Comparison of ENCODE assay signal across 10 mouse cellular contexts in the genomic region with DNA sequence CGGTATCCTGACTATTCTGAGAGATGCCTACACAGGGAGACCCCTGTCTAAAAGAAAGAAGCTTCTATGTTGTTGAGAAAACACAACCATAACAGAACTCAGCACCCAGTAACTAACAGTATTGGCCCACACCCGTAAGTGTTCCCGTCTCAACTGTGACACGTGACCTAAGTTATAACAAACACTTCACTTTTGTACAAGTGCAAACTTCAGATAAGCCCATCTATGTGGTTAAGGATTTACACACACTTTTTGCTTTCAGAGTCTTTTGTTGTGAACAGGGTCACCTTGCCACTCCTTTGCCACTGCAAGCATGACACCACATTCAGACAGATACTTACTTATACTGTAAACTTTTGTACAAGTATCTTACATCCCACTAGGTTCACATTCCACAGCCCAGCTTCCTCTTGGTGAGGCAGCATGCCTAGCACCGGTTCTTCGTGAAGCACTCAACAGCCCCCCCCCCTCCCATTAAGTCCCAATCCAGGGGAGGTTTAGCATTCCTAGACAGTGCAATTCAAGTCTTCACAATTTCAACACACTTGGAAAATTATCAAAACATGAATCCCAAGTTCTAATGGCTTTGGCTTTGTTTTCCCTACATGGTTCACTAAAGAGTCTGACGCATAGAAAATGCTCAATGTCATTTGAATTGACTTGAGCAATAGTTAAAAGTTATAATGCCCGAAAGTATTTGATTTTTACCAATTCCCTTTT. TPM values are rescaled to one million over a fixed set of nuclear protein-coding genes. Genes with fewer than 3 reads are reported as not detected.
DNase-seq lines count a peak whose midpoint lies in the region; ATAC-seq and TF ChIP-seq lines count a peak whose summit lies in the region.
"Had no signal": no experiment of that assay in that cellular context is flagged by ENCODE, and none has a peak within 500 bp of the region (broad histone marks: within the 10 kb centered on the region; RNA-seq: fewer than 3 reads in every experiment).

No protein-coding gene starts in this region.

- no peak overlapping the region for H3K4me3 ChIP-seq in heart, adult 2 months
- no peak overlapping the region for H3K4me3 ChIP-seq in C2C12 (ENCODE audit: insufficient read depth, poor library complexity, severe bottlenecking)
- peak overlapping the region; percentile 23 for H3K4me3 ChIP-seq in heart, embryonic 15.5 days
- no peak overlapping the region for H3K4me3 ChIP-seq in forebrain, embryonic 15.5 days
- H3K4me3 ChIP-seq: hindbrain, embryonic 15.5 days; neural tube, embryonic 12.5 days had no signal

- 34% methylated on average over 8 of the region's 8 CpGs for WGBS in heart, adult 2 months
- 36% methylated on average over 8 of the region's 8 CpGs for WGBS in heart, embryonic 15.5 days
- 88% methylated on average over 8 of the region's 8 CpGs for WGBS in forebrain, embryonic 15.5 days

- TF ChIP-seq POLR2A in heart, adult 2 months (IDR thresholded peaks at IDR 0.05; ENCODE audit: insufficient read depth, low read depth, low read length), result no peak

- no peak for ATAC-seq in heart, embryonic 15.5 days (replicated peaks; ENCODE audit: insufficient number of reproducible peaks, insufficient read depth, low FRiP score, low read depth)
- ATAC-seq in forebrain, embryonic 15.5 days (replicated peaks), result no peak

- TF ChIP-seq EP300 in heart, adult 2 months (IDR thresholded peaks at IDR 0.05; ENCODE audit: insufficient read depth, low read depth, low read length), result no peak

- H3K4me2 ChIP-seq in heart, embryonic 15.5 days, result peak overlapping the region; percentile 74
- H3K4me2 ChIP-seq in forebrain, embryonic 15.5 days (replicated peaks), result no peak overlapping the region

- peaks cover 8% of the 10 kb centered on the region for H3K79me2 ChIP-seq in heart, adult 2 months (replicated peaks; ENCODE audit: control insufficient read depth, insufficient read depth, low read length)
- H3K79me2 ChIP-seq in C2C12 (ENCODE audit: control insufficient read depth, insufficient read depth), result peaks cover 85% of the 10 kb centered on the region

- peaks cover 14% of the 10 kb centered on the region for H3K36me3 ChIP-seq in heart, adult 2 months (ENCODE audit: control insufficient read depth, insufficient read depth, low read length)
- H3K36me3 ChIP-seq in C2C12 (ENCODE audit: control insufficient read depth, insufficient read depth), result no peaks in the 10 kb centered on the region
- H3K36me3 ChIP-seq in heart, embryonic 15.5 days, result no peaks in the 10 kb centered on the region
- H3K36me3 ChIP-seq in forebrain, embryonic 15.5 days, result no peaks in the 10 kb centered on the region
- H3K36me3 ChIP-seq: hindbrain, embryonic 15.5 days; neural tube, embryonic 12.5 days had no signal

- TF ChIP-seq CTCF in heart, adult 2 months (IDR thresholded peaks at IDR 0.05), result no peak
- no peak for TF ChIP-seq CTCF in C2C12 (IDR thresholded peaks at IDR 0.05; ENCODE audit: control insufficient read depth, insufficient read depth, insufficient read length)

- H3K9ac ChIP-seq in heart, adult 2 months (ENCODE audit: low read depth, low read length), result no peak overlapping the region
- H3K9ac ChIP-seq in heart, embryonic 15.5 days, result no peak overlapping the region
- H3K9ac ChIP-seq in forebrain, embryonic 15.5 days (replicated peaks), result no peak overlapping the region
- H3K9ac ChIP-seq: hindbrain, embryonic 15.5 days; neural tube, embryonic 12.5 days had no signal

- H3K79me3 ChIP-seq in C2C12 (ENCODE audit: low read depth), result peaks cover 72% of the 10 kb centered on the region

- intact Hi-C loops in heart, adult 2 months (cut with DNase I), result loop anchor here (5.0 to 10.0 kb wide), 5 partner anchors 33 to 193 kb away; partner anchors contain the start of genes Rab3ip and Yeats4

- no peaks in the 10 kb centered on the region for H3K9me3 ChIP-seq in heart, embryonic 15.5 days (replicated peaks)
- H3K9me3 ChIP-seq in forebrain, embryonic 15.5 days, result no peaks in the 10 kb centered on the region
- H3K9me3 ChIP-seq: hindbrain, embryonic 15.5 days; neural tube, embryonic 12.5 days had no signal

- no peak overlapping the region for H3ac ChIP-seq in C2C12 (ENCODE audit: control insufficient read depth, insufficient read length, low read depth)

- H3K27ac ChIP-seq in heart, adult 2 months, result peak overlapping the region; percentile 45
- H3K27ac ChIP-seq in heart, embryonic 15.5 days, result peak overlapping the region; percentile 69
- no peak overlapping the region for H3K27ac ChIP-seq in forebrain, embryonic 15.5 days (replicated peaks)
- H3K27ac ChIP-seq: hindbrain, embryonic 15.5 days; neural tube, embryonic 12.5 days had no signal

- peaks cover 21% of the 10 kb centered on the region for H3K4me1 ChIP-seq in heart, adult 2 months (ENCODE audit: control insufficient read depth, insufficient read depth, low read length)
- peaks cover 61% of the 10 kb centered on the region for H3K4me1 ChIP-seq in heart, embryonic 15.5 days (replicated peaks)
- H3K4me1 ChIP-seq in forebrain, embryonic 15.5 days, result peaks cover 37% of the 10 kb centered on the region

- no peak for DNase-seq in heart, adult 2 months
- DNase-seq in heart, postnatal 4 days, result no peak
- peak; percentile 28 for DNase-seq in lung, postnatal 10 days
- no peak for DNase-seq in urinary bladder, postnatal 25 days (ENCODE audit: low spot score)
- no peak for DNase-seq in layer of hippocampus, adult 9-11 months

- no peaks in the 10 kb centered on the region for H3K27me3 ChIP-seq in heart, adult 2 months (ENCODE audit: control insufficient read depth, insufficient read depth, low read length)
- no peaks in the 10 kb centered on the region for H3K27me3 ChIP-seq in C2C12 (ENCODE audit: control insufficient read depth, insufficient read depth, insufficient read length)
- no peaks in the 10 kb centered on the region for H3K27me3 ChIP-seq in heart, embryonic 15.5 days
- peaks cover 4% of the 10 kb centered on the region; the same call in 1 of the 2 replicates for H3K27me3 ChIP-seq in forebrain, embryonic 15.5 days
- H3K27me3 ChIP-seq: hindbrain, embryonic 15.5 days; neural tube, embryonic 12.5 days had no signal

TF ChIP-seq in C2C12, 6 proteins besides CTCF, POLR2A, EP300 and RAD21:
- TF ChIP-seq MYOD1 (IDR thresholded peaks at IDR 0.05; ENCODE audit: control insufficient read depth, insufficient read length, low read depth) (no peak), MAX (IDR thresholded peaks at IDR 0.05) (no peak), CEBPB (IDR thresholded peaks at IDR 0.05; ENCODE audit: low read depth) (no peak), MYOG (IDR thresholded peaks at IDR 0.05; ENCODE audit: control insufficient read depth, extremely low read depth, insufficient read length) (no peak), USF1 (IDR thresholded peaks at IDR 0.05; ENCODE audit: low read depth) (peak; percentile 23), FOSL1 (IDR thresholded peaks at IDR 0.05; ENCODE audit: insufficient read depth, low read length, poor library complexity, severe bottlenecking) (no peak)
TF ChIP-seq in C2C12: peak in this region for 1.

RNA-seq across cellular contexts. Expression of gene Frs2, which starts 2.6 kb away (rescaled TPM):
- total RNA-seq in heart, adult 2 months (2021), result 10 to 100 TPM; 14.2 to 17.0 TPM
- polyA plus RNA-seq in heart, adult 2 months (2012; rRNA removed), result 13.4 and 26.0 TPM in 2 replicates
- total RNA-seq in heart, postnatal 4 days (2021), result 10 to 100 TPM; 23.5 to 25.6 TPM
- 11.0 TPM for polyA plus RNA-seq in C2C12 (2012; fragmentation: generic; extraction: Trizol)
- 14.8 and 14.9 TPM in 2 replicates for polyA plus RNA-seq in heart, embryonic 15.5 days (2015; fragmentation: Nextera tagmentation; extraction: Ambion mirVana)
- polyA plus RNA-seq in forebrain, embryonic 15.5 days (2015; fragmentation: Nextera tagmentation; extraction: Ambion mirVana), result 20.0 and 23.7 TPM in 2 replicates
